Mouse (Mus musculus) heart, postnatal 0 days (tissue): Measurements from ENCODE around the gene Fgd4. TPM values are rescaled to one million over a fixed set of nuclear protein-coding genes. Genes with fewer than 3 reads are reported as not detected.
"Not testable (repeated sequence)": the region's sequence is repeated elsewhere in the genome, so short reads cannot be mapped to it uniquely, and the experiment has no call there.

Experiments used
- ATAC-seq: fragments of 200-750 bp; cut with Nextera tagmentation; 2 replicates; pipeline ENCODE4 v1.8.0; 2017; ENCODE audit warnings: low read depth, moderate number of reproducible peaks, moderate library complexity; ENCODE audit not compliant: insufficient read depth
- DNase-seq: peaks from one replicate; pipeline ENCODE4 v3.0.0-alpha.2; 2016; ENCODE audit warnings: low spot score
- H3K27ac ChIP-seq: fragments of 300-500 bp; sonication (generic); 2 replicates; pipeline ENCODE4 v1.5.1; 2014; ENCODE audit warnings: low read depth, mild to moderate bottlenecking
- H3K27me3 ChIP-seq: fragments of 300-500 bp; sonication (generic); 2 replicates; pipeline ENCODE4 v1.6.1; 2014; ENCODE audit warnings: low read length, mixed read lengths; ENCODE audit not compliant: control insufficient read depth, insufficient read depth
- H3K36me3 ChIP-seq: fragments of 300-500 bp; sonication (generic); replicated peaks from 2 replicates; pipeline ENCODE4 v1.6.1; 2014; ENCODE audit warnings: low read length, mixed read lengths; ENCODE audit not compliant: control insufficient read depth, insufficient read depth
- H3K4me1 ChIP-seq: fragments of 300-500 bp; sonication (generic); 2 replicates; pipeline ENCODE4 v1.6.1; 2014; ENCODE audit warnings: antibody characterized with exemption; ENCODE audit not compliant: control insufficient read depth, insufficient read depth
- H3K4me2 ChIP-seq: fragments of 300-500 bp; sonication (generic); 2 replicates; pipeline ENCODE4 v1.6.1; 2014; ENCODE audit warnings: low read depth, mild to moderate bottlenecking, low read length, moderate library complexity
- H3K4me3 ChIP-seq: fragments of 300-500 bp; sonication (generic); 2 replicates; pipeline ENCODE4 v1.5.1; 2014; ENCODE audit warnings: low read depth, low read length
- H3K9ac ChIP-seq: fragments of 300-500 bp; sonication (generic); replicated peaks from 2 replicates; pipeline ENCODE4 v1.6.1; 2014; ENCODE audit warnings: low read depth, low read length, mixed read lengths
- H3K9me3 ChIP-seq: fragments of 300-500 bp; sonication (generic); replicated peaks from 2 replicates; pipeline ENCODE4 v1.6.1; 2016; ENCODE audit warnings: low read length; ENCODE audit not compliant: control insufficient read depth
- CTCF ChIP-seq: IDR thresholded peaks from 2 replicates; pipeline ENCODE4 v1.5.1; 2016; ENCODE audit warnings: antibody characterized with exemption, control low read depth, low read depth
- EP300 ChIP-seq: IDR thresholded peaks from 2 replicates; pipeline ENCODE4 v1.6.1; 2016; ENCODE audit warnings: antibody characterized with exemption, low read depth
- WGBS: fragments of 180-500 bp; shearing (Covaris S2); extraction: QIAGEN DNeasy Blood & Tissue Kit; methylation state at CpG from one replicate; pipeline ENCODE4 v1.1.7; 2014; 5-methylcytosine and 5-hydroxymethylcytosine counted together
- polyA plus RNA-seq: library from polyadenylated mRNA; unstranded; fragments of >200 nt; fragmentation: Nextera tagmentation; extraction: Ambion mirVana; gene quantifications from 2 replicates; pipeline ENCODE4 v1.2.1, GENCODE M21; 2015
- total RNA-seq: library from RNA; depleted of rRNA; stranded (reverse); fragments of >200 nt; gene quantifications from 2 replicates; pipeline ENCODE4 v1.2.3, GENCODE M21; 2014; ENCODE audit warnings: low replicate concordance

Gene Fgd4
- total and polyA plus RNA-seq, 2 experiments from 2014 or later, result 8.8 to 13.7 TPM

- ATAC-seq (no peak), DNase-seq (no peak)
- Histone ChIP-seq H3K27me3 (no peaks in the 10 kb centered on the region), H3K4me1 (peaks cover 10% of the 10 kb centered on the region; the same call in 1 of the 2 replicates), H3K4me3 (no peak overlapping the region), H3K9ac (no peak overlapping the region), H3K36me3 (no peaks in the 10 kb centered on the region), H3K4me2 (no peak overlapping the region), H3K27ac (no peak overlapping the region), H3K9me3 (no peaks in the 10 kb centered on the region)
- TF ChIP-seq CTCF, result no peak
- no peak for TF ChIP-seq EP300
- WGBS, result 63% methylated on average over 1 of the region's 1 CpGs
These were observed 53.7 kb downstream of the Fgd4 start for GRCm38 (mm10) chr16:16546657-16547056.

DNA sequence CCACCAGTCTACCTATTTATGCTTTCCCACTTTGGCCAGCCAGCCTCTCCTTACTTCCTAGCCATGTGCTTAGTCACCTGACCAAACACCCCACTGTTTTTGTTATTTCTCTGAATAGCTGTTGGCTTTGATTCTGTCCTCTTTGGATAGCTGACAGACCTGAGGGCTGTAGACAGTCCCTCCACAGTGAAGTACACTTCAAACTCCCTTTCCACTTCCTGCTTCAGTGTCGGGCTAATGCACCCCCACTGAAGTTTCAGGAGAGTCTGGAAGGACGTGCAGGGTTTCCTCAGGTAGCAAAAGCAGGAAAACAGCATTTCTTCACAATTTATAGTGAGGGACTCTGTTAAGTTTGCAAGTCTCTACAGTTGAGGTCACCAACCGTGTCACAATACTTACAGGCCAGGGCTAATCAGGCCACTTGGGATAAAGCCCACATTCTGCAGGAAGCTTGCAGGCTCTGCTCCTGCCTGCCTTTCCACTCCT, 57.4 kb downstream of the Fgd4 start:
- Histone ChIP-seq H3K4me1 (peaks cover 10% of the 10 kb centered on the region; the same call in 1 of the 2 replicates), H3K9ac (no peak overlapping the region), H3K27me3 (no peaks in the 10 kb centered on the region), H3K27ac (peak overlapping the region; percentile 64), H3K9me3 (no peaks in the 10 kb centered on the region), H3K4me2 (no peak overlapping the region), H3K36me3 (no peaks in the 10 kb centered on the region), H3K4me3 (no peak overlapping the region)
- TF ChIP-seq CTCF (no peak), EP300 (no peak)
- ATAC-seq, result peak; percentile 58
- DNase-seq, result no peak
- WGBS, result 24% methylated on average over 3 of the region's 3 CpGs

DNA sequence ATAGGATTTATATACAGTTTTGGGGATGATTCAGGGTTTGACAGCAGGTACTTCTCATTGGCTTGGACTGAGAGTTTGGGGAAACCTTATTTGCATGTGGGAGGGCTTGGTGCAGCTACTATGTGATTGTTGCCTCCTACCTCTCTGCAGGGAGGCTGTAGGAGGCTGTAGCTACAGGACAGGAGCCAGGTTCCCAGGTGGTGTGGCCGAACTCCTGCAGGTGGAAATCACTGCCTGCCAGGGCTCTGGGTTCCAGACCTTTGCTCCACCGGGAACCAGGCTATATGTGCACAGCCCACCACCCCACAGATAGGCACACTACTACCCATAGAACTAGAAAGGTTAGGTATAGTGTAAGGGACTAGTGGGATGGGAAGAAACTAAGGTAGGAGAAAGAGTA, 61.0 kb downstream of the Fgd4 start:
- not testable (repeated sequence) for H3K4me1 ChIP-seq, H3K27me3 ChIP-seq, H3K9me3 ChIP-seq, DNase-seq, H3K9ac ChIP-seq, H3K27ac ChIP-seq, H3K4me3 ChIP-seq, ATAC-seq, H3K36me3 ChIP-seq, H3K4me2 ChIP-seq
- WGBS, result 73% methylated on average over 2 of the region's 2 CpGs

DNA sequence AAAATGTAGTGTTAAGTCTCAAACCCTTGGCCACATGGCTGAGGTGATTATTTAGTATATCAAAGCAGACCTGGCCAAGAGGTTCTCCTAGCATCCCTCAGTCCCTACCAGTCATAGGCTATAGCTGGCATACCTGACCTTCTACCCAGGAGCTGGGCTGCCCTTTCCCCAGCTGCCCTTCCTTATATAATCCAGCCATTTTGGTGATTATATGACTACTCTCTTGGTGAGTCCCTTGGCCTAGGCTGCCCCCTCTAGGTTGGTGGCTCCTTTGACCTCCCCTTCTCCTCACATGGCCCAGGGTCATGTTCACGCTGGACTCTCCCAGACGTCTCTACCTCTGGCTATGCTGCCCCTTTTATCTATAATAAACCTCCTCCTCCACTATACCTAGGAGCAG, 65.1 kb downstream of the Fgd4 start:
- ATAC-seq (no peak), DNase-seq (no peak)
- Histone ChIP-seq H3K4me1 (no peaks in the 10 kb centered on the region), H3K9ac (no peak overlapping the region), H3K4me2 (no peak overlapping the region), H3K9me3 (no peaks in the 10 kb centered on the region), H3K27ac (no peak overlapping the region), H3K4me3 (no peak overlapping the region), H3K27me3 (no peaks in the 10 kb centered on the region), H3K36me3 (no peaks in the 10 kb centered on the region)
- 48% methylated on average over 2 of the region's 2 CpGs for WGBS
- TF ChIP-seq CTCF (no peak), EP300 (no peak)

DNA sequence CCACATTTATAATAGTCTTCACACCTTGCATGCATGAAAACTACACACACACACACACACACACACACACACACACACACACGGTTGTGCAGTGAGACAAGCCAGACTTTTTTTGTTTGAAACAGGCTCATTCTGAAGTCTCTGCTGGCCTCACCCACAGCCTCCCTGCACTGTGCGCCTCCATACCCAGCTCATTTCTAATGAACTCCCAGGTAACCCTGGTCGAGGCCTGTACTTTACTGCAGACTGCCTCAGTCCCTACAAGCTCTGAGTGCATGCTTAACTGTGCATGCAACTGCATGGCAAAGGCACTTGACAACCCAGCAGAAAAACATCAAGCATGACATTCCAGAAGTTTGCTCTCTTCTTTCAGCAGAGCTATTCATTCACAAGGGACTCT, 72.3 kb downstream of the Fgd4 start:
- H3K27ac ChIP-seq, result 0 out of 2 replicates have a peak overlapping the region, but pooled peaks have one; percentile 51
- no peak overlapping the region for H3K9ac ChIP-seq
- peaks cover 21% of the 10 kb centered on the region for H3K4me1 ChIP-seq
- no peak overlapping the region for H3K4me3 ChIP-seq
- no peaks in the 10 kb centered on the region for H3K9me3 ChIP-seq
- no peak overlapping the region for H3K4me2 ChIP-seq
- 56% methylated on average over 3 of the region's 3 CpGs for WGBS
- no peaks in the 10 kb centered on the region for H3K36me3 ChIP-seq
- ATAC-seq (no peak), DNase-seq (no peak)
- H3K27me3 ChIP-seq, result no peaks in the 10 kb centered on the region
- TF ChIP-seq CTCF (no peak), EP300 (no peak)

DNA sequence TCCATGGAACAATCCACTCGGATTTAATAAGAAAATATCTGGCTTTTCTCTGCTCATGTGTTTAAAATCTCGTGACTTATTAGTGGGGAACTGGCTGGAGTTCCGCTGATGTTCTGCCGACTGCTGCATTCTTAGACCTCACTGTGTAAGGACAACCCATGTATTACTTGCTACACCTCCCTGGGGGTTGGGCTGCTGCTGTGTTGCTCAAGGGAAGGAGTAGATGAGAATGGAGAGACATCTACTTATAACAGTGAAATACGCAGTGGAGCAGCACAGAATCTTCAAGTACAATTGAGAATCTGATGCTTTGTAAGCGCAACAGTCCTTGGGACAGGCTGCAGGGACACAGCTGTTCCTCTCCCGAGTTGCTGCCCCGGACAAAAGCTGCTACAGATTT, 73.1 kb downstream of the Fgd4 start:
- Histone ChIP-seq H3K9me3 (no peaks in the 10 kb centered on the region), H3K36me3 (no peaks in the 10 kb centered on the region), H3K9ac (peak overlapping the region; percentile 62; the same call in 1 of the 2 replicates), H3K4me2 (peak overlapping the region; percentile 62), H3K4me3 (peak overlapping the region; percentile 49), H3K27me3 (no peaks in the 10 kb centered on the region), H3K27ac (peak overlapping the region; percentile 86), H3K4me1 (peaks cover 25% of the 10 kb centered on the region)
- DNase-seq (peak; percentile 73), ATAC-seq (peak; percentile 93)
- no peak for TF ChIP-seq EP300
- TF ChIP-seq CTCF, result no peak
- 19% methylated on average over 8 of the region's 8 CpGs for WGBS
